Mouse (Mus musculus): Measurements from ENCODE around the gene Sema3e.

Sema3e gene

DNA sequence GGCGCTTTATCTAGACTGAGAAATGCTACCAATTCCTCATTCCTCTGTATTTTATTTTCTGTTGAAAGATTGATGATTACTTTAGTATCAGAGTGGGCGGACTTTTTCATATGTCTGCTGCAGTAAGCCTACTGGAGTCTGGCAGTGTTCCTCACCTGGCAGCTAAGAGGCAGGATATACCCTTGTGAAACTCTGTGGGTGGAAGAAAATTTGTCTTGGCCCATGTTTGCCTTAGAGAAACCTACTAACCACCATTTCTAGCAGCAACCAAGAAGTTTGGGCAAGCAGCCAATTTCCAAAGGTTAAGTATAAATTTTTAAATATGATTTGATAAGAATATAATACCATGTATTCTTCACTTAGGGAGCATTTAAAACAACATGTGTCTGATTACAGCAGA, 63.0 kb downstream of the Sema3e start:
- DNase-seq: peak; percentile 6

DNA sequence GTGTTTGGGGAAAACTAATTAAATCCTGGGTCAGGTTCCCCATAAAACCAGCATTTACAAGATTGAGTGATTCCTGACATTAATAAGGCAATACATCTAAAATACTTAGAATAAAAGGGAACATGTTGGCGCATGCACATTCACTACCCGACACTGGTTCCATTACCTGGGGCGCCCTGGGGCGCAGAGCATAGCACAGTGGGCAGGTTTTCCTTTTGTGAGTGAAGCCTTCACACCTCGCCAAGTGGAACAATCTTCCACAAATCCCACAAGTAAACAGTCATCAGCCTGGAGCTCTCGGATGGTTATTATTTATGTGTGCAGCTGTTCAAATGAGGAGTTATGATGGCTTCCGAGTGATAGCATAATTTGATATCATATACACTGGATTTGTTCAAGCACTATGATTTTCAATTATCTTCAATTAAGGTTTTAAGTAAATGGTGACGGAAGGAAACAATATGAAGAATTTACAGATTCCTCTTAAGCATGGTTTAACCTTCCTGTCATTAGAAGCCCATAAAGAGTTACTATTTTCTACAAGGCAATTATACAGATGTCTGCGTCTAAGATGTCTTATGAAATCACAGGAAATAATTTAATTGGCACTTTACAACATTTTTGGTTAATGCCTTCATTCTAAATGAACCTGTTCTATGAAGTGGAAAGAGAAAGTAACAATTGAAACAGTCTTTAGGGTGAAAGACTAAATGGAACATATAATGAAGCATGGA, 65.0 kb downstream of the Sema3e start:
- DNase-seq: no peak

DNA sequence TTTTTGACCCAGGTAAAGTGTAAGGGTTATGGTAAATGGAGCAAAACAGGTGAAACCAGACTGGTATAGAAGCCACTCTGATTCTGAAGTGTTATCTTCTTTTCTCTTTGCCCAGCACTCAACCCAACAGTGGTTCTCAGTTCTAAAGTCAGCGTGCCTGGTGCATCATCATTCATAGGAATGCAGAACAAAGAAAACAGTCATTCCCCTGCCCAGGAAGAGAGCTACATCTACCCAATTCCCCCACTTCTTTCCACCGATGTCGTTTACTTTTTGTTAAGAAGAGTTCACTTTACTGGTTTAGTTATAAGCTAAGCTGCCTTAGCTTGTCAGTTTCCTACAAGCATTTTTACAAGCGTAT, 65.5 kb downstream of the Sema3e start:
- no peak for DNase-seq

DNA sequence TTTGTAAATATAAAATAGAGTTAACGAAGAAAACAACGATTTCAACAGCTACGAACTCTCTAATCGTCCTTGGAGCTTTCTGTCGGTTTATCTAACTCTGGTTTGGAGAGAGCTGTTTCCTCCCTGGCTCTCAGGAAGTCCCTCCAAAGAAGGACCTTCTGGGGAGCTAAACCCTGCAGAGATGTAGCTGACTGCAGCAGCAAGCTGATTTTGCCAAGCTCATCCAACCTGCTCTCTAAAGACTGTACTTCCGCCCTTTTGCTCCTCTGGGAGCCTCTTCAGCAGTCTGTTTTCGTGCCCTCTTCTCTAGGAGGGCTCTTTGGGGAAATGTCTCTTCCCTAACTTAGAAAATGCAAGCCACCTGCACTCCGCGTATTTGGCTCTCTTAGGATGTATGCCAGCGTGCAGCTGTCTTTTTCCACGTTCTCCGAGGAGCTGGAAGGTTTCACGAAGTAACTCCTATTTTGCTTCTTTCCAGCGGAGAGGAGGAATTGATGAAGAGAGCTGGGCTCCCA, 67.2 kb downstream of the Sema3e start:
- no peak for DNase-seq

DNA sequence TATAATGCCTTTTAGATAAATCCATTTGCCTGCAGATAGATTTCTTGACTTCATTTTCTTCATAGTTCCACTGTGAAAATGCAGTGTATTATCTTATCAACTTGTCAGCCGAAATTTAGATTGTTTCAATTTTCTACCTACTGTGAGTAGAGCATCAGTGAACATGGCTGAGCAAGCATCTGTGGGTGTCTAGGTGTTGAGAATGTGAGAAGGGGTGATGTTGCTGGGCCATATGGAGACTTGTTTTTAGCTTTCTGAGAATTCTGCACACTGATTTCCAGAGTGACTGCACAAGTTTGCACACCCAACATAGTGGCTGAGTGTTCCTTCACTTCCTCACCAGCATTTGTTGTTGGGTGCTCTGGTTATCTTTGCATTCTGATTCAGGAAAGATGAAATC, 71.1 kb downstream of the Sema3e start:
- no peak for DNase-seq

DNA sequence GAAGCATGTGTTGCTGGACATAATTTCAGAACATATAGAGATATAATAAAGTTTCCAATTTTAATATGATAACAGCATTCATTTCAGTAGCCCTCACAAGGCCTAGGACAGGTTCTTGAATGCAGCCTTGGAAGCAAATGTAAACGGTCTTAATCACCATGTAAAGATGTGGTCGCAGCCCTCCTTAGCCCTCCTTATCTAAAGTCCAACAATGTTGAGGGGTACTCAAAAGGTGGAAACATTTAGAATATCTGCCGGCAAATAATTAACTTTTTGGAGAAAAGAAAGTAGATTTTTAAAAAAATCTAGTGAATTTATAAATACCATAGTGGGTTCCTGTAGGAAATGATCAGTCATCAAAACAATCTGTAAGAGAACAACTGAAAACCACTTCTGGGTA, 73.6 kb downstream of the Sema3e start:
- no peak for DNase-seq

DNA sequence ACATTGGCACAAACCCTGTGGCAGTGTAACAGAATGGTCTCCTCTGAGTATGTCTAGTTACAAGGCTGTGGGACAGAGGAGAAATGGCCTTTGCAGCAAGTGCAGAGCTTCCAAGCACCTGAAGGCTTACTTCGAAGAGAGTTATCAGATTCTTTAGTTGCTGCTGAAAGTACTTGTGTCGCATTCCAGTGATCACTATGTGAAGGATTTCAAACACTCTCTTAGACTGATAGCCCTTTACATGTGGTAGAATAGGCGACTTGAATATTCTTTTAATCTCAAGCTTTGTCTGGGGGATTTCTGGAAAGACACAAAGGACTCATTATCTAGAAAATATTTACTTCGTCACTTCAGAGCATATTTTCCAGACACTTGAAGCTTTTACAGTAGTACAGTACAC, 82.3 kb downstream of the Sema3e start:
- no peak for DNase-seq

DNA sequence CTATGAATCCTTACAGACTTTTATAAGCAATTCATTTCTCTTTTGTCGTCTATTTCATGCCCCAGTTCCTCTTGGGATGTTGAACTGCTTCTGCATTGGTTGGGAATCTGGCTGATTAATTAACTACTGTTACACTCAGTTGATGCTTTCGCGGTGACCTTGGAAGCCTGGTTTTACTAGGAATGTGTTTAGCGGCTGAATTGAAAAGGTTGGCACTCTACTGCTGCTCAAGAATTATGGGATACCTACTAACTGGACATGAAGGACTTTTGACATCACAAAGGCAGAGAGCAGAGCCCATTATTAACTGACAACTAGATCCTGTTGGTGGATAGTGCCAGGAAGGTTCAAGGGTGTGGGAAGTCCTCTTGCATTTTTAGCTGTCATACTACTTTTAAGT, 83.9 kb downstream of the Sema3e start:
- no peak for DNase-seq

DNA sequence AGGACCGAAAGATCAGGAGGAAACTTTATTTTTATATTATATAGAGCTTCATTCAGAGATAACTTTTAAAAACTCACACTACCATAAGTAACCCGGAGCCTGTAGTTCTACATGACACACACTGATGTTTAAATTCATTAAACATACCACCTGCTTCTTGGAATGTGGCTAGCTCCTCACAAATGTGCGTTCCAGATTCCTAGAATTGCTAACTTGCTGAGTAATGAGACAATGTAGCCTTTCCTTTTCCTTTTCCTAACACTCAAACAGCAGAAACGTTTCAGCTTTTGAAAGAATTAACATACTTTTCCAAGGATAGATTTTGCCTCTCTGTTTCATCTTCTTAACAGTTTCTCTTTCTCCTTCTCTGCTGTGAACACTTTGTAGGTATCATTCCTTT, 86.3 kb downstream of the Sema3e start:
- no peak for DNase-seq

DNA sequence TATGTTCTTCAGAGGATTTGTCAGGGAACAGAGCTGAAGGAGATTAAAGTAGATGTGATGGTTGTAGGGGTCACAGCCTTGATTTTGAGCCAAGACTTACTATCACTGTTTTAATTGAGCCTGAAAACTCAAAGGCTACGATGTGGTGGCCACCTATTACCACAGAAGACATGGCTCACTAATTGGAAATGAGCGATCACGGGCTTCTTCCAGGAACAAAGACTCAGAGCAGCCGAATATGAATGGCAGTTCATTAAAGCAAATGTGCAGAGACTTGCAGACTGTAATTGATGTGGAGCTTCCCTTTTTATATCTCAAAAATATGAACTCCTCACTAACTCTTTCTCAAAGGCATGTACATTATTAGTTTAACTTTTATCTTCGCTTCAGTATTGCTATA, 96.8 kb downstream of the Sema3e start:
- DNase-seq: no peak

DNA sequence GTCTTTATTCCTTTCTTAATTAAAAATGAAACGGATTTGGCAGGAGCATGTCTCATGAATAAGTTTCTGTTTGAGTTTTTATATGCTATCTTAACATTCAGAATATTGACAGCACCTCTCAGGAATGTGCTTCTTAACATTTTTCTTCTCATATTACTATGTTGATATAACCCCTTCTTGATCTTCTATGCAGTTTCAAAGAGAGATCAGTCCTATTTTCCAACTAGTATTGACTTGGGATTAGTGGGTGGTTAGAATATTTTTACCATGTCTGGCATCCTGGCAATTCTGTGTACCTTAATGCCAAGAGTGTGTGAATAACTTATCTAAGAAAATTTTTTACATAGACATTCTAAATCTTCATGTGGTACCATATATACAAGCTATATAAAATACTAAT, 101.5 kb downstream of the Sema3e start:
- no peak for DNase-seq

DNA sequence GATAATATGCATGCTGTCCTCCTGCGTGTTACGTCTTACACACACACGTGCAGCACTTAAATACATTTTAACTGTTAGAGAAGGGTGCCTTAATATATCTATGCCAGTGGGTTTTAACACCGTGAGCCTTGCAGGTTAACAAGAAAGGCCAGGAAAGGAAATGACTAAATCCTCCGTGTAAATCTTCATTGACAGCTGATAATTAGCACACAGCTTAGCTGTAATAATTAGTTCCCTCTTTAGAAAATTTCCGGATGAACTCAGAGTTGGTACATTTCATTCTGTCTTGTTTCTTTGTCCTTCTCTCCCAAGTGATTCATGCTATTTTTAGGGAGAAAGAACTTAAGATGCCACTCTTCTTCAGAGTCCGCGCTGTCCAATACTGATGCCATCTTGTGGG, 110.9 kb downstream of the Sema3e start:
- DNase-seq: no peak

DNA sequence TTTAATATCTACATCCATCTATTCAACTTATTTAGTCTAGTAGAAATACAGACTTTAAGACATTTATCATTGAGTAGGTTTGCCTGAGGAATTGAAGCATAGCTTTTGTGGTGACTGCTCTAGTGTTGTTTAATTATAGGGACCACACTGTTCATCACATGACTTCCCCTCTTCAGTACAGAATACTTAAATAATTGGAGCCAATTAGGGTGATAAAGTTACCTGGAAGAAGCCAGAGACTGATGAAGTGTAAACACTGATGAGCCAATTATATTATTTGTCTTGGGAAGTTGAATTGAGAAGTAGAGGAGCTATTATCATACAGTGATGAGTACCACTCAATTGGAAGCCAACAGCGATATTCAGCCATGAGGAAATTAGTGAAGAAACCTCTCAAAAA, 113.6 kb downstream of the Sema3e start:
- no peak for DNase-seq

DNA sequence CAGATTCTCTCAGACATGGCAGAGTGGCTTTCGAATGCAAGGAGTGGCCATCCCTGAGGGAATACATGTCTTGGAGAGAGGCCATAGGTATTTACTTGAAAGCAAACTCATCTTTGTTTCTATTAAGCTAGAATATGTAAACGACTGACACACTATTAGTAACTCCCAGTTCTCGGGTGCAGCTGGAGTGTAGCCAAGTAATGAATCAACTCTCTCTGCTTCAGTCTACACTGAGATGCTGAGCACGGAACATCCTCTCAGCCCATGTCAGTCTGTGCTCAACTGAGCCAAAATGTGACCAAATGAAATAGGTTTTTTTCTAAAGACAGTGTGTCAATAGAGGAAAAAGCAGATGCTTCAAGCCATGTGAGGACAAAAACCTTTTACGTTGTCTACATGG, 137.5 kb downstream of the Sema3e start:
- peak in 1 of 2 experiments; percentile 3 for DNase-seq

DNA sequence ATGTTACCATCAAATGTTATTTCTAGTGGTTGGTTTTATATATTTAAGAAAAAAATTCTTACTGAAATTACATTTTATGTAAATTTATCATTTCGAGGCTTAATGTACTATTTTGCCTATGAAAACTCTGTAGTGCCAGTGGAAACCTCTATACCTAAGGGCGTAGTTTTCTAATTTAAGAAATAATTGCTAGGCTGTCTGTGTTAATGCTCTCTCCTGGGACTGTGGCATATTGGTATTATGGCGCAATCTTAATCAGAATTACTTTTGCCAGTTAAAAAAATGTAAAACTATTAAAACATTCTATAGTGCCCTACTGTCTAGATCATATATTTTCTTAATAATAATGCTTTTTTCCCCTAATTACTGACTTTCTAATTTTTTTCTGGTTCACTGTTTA, 138.2 kb downstream of the Sema3e start:
- no peak for DNase-seq

DNA sequence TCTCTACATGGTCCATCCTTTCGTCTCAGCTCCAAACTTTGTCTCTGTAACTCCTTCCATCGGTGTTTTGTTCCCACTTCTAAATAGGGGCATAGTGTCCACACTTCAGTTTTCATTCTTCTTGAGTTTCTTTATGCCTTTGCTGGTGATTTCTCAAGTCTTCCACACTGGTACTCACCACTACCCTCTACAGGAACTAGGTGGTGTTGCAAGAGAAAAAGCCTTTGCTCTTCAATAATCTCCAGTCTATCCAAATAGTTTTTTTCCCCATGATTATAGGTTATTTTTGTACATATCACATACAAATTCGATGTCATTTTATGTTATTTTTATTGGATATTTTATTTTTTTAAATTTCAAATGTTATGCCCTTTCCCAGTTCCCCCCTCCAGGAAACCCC, 142.7 kb downstream of the Sema3e start:
- DNase-seq: no peak

DNA sequence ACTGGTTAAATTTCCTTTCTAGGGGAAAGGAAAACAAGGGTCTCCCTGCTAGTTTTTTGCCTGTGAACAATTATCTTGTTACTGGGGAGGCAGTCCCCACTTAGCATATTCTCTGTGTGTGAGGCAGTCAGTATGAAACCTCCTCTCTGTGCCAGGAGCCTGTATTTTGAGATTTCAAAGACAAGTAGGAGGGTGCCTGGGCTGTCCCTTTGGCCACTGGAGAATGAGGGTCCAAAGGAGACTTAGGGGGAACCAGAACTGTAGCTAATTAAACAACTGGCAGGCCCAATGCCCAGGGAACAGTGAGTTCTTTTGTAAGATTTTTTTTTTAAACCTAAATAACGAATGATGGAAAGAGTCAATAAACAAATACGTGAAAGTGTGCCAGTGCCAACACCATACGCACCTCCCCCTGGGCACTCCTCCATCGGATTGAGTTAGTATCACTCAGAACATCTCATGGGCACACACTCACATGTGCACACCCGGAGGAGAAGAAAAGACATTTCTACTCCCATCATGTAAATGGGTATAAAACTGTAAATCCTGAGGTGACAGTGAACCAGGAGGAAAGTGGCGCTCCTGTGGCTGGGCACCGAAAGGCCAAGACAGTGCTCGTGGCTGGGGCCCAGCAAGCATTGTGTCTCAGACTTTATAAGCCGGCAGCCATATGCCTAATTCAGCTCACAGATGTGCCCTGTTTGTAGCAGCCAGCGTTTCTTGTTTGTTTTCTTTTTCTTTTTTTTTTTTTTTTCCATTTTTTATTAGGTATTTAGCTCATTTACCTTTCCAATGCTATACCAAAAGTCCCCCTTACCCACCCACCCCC, 148.5 kb downstream of the Sema3e start:
- no peak for DNase-seq

DNA sequence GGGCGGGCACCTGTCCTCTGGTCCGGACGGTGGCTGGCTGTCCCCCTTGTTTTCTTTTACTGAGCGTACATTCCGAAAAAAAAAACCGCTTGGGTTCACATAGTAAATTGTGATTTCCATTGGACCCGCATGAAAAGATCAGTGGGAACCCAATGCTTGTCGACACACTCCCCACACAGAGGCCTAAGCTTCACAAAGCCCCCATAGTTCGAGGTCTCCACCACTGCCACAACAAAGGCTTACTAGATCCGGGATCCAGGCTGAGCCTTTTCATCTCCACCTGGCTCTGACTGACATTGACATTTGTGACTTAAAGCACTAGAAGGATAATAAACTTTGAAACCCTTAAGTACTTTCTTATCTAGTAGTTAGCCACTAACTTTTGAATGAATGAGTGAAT, 155.5 kb downstream of the Sema3e start:
- DNase-seq: no peak

DNA sequence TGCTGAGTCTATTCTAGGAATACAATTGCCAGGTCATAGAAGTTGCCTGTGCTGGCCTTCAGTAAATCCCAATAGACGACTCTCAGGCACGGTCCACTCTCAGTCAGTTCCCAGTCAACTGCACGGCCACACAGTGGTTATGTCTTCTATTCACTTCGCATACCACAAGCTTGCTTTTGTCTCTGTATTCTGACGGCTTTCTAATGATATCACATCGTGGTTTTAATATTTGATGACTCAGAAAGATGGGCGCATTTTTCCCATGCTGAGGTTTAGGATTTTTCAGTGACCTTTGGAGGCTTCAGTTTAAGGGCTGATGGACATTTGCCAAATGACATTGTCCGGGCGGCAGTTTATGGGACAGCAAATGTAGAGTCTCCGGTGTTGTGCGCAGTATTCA, 157.1 kb downstream of the Sema3e start:
- no peak for DNase-seq

DNA sequence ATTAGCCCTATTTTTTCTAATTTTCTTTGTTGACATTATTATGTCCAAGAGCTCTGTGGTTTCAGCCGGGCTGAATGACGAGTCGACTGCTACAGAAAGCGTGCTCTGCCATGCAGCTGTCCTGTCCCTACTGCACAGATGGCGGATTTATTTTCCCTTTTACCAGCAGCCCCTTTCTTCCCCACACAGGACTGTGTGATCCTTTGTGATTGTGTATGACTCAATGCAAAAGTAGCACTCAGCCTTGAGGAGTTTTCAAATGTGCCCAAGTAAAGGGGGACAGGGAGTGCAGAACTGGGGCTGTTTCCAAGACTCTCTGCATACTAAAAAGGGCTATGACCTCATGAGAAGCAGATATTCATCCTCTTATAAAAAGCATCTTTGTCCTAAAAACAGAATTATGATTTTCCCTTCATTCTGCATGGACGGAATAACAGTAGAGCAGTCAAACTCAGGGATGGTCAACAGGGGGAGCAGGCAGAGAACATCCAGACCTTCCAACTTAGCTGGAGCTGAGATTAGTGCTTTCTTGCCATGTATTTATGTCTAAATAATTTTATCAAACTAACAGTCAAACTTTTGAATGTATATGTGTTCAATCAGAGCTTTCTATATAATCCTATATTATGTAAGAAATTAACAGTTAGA, 170.2 kb downstream of the Sema3e start:
- peak in 1 of 2 experiments; percentile 4 for DNase-seq

DNA sequence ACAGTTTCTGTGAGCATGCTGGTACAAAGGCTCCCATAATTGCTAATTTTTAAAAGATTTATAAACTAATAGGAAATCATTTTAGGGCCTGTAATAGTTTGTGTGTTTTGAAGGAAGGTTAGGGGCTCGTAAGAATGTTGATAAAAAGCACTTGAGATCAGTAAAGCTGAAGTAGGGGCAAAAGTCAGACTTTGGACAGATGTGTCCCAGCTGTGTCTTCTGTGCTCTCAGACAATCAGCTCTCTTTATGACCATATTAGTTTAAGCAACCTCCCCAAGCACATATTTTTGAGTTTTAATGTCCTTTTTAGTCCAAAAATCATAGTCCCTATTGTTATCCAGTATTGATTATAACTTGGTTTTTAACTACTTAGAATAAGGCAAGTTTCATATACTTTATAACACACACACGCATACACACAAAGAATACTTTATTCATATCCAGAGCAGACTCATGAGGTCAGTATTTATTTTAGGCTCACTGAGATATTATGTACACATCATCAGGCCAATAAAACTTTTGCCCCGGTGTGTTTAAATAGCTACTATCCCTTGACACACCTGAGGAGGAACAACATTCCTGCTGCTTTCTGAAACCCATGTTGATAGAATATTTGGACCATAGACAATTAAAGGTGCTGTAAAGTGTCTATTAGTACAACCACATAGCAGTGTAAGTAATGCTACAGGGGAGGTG, 173.4 kb downstream of the Sema3e start:
- DNase-seq: peak; percentile 16 to 18

DNA sequence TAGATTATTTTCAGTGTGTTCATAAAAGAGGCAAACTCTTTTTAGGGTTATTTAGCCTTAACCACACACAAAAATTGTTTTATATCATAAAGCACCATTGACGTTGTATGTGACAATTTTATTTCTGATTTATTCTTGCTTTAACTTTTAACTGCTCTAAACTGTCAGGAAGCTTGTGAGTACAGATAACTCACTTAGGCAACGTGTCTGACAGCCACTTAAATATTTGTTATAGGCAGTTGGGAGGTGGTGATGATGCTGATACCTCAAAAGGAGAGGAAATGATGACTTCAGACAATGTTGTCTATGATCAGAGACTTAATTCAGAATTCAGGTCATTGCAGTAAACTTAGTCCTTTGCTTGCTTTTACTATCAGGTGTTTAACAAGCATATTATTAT, 181.7 kb downstream of the Sema3e start:
- no peak for DNase-seq

DNA sequence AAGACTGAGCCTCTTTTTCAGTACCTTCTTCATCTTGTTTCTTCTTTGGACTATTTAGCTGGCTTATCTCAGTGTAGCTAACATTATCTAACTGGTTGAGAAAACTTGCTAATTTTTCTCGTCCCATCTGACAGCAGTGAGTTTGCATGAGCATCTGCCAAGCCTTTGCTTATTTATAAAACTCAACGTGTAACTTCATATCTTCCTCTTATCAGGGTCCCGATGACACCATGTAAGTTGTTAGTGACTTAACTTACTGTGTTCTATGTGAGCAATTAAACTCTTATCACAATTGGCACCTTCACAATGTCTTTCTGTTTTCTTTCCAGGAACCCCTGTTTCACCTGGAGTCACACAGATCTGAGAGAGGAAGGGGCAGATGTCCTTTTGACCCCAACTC, 184.9 kb downstream of the Sema3e start:
- no peak for DNase-seq

All from kidney, postnatal 4 days (tissue).